In the genomic region with DNA sequence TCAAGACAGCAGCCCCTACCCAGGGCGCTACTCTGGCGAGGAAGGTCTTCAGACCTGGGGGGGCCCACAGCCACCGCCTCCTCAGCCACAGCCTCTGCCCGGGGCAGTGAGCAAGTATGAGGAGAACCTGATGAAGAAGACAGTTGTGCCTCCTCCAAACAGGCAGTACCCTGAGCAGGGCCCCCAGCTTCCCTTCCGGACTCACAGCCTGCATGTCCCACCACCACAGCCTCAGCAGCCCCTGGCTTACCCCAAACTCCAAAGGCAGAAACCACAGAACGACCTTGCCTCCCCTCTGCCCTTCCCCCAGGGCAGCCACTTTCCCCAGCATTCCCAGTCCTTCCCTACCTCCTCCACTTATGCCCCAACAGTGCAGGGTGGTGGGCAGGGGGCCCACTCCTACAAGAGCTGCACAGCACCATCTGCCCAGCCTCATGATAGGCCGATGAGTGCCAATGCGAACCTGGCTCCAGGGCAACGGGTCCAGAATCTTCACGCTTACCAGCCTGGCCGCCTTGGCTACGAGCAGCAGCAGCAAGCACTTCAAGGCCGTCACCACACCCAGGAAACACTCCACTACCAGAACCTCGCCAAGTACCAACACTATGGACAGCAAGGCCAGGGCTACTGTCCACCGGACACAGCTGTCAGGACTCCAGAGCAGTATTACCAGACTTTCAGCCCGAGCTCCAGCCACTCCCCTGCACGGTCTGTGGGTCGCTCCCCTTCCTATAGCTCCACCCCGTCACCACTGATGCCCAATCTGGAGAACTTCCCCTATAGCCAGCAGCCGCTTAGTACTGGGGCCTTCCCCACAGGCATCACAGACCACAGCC, we compare ENCODE assay signal across 8 mouse cellular contexts. TPM values are rescaled to one million over a fixed set of nuclear protein-coding genes. Genes with fewer than 3 reads are reported as not detected.
DNase-seq lines count a peak whose midpoint lies in the region; ATAC-seq lines count a peak whose summit lies in the region.

No protein-coding gene starts in this region.

- intact Hi-C loops in heart, postnatal 36 days (cut with DNase I), result no loop called here

- no peak overlapping the region for H3K4me3 ChIP-seq in heart, embryonic 10.5 days
- no peak overlapping the region for H3K4me3 ChIP-seq in forebrain, embryonic 15.5 days
- no peak overlapping the region for H3K4me3 ChIP-seq in limb, embryonic 15.5 days
- no peak overlapping the region for H3K4me3 ChIP-seq in kidney, embryonic 14.5 days (ENCODE audit: low read length)

- no peaks in the 10 kb centered on the region for H3K27me3 ChIP-seq in heart, embryonic 10.5 days (ENCODE audit: insufficient read depth, poor library complexity, severe bottlenecking)
- no peaks in the 10 kb centered on the region for H3K27me3 ChIP-seq in forebrain, embryonic 15.5 days
- H3K27me3 ChIP-seq in limb, embryonic 15.5 days, result no peaks in the 10 kb centered on the region
- H3K27me3 ChIP-seq in kidney, embryonic 14.5 days (ENCODE audit: control insufficient read depth, insufficient read depth, low read length), result no peaks in the 10 kb centered on the region

- H3K9ac ChIP-seq in forebrain, embryonic 15.5 days (replicated peaks), result peak overlapping the region; percentile 37; the same call in 1 of the 2 replicates
- H3K9ac ChIP-seq in limb, embryonic 15.5 days, result no peak overlapping the region
- no peak overlapping the region for H3K9ac ChIP-seq in kidney, embryonic 14.5 days (ENCODE audit: low read depth, low read length)

- peaks cover 59% of the 10 kb centered on the region for H3K36me3 ChIP-seq in heart, embryonic 10.5 days
- peaks cover 46% of the 10 kb centered on the region for H3K36me3 ChIP-seq in forebrain, embryonic 15.5 days
- peaks cover 55% of the 10 kb centered on the region for H3K36me3 ChIP-seq in limb, embryonic 15.5 days
- H3K36me3 ChIP-seq in kidney, embryonic 14.5 days (ENCODE audit: control insufficient read depth, insufficient read depth, low read length), result peaks cover 60% of the 10 kb centered on the region

- ATAC-seq in forebrain, embryonic 15.5 days (replicated peaks), result peak; percentile 58
- no peak for ATAC-seq in limb, embryonic 15.5 days (ENCODE audit: insufficient number of reproducible peaks, low FRiP score, low TSS enrichment, low read depth)
- no peak; the same call in 1 of the 2 replicates for ATAC-seq in kidney, embryonic 14.5 days (ENCODE audit: low FRiP score, low TSS enrichment)

- no peak overlapping the region for H3K4me2 ChIP-seq in forebrain, embryonic 15.5 days (replicated peaks)
- no peak overlapping the region for H3K4me2 ChIP-seq in limb, embryonic 15.5 days
- no peak overlapping the region for H3K4me2 ChIP-seq in kidney, embryonic 14.5 days (replicated peaks; ENCODE audit: low read depth, low read length)

- H3K4me1 ChIP-seq in heart, embryonic 10.5 days, result peaks cover 72% of the 10 kb centered on the region
- peaks cover 64% of the 10 kb centered on the region for H3K4me1 ChIP-seq in forebrain, embryonic 15.5 days
- peaks cover 56% of the 10 kb centered on the region for H3K4me1 ChIP-seq in limb, embryonic 15.5 days
- H3K4me1 ChIP-seq in kidney, embryonic 14.5 days (ENCODE audit: control insufficient read depth, insufficient read depth, low read length), result peaks cover 40% of the 10 kb centered on the region

- peak overlapping the region; percentile 59 for H3K27ac ChIP-seq in heart, embryonic 10.5 days
- peak overlapping the region; percentile 83 for H3K27ac ChIP-seq in forebrain, embryonic 15.5 days (replicated peaks)
- H3K27ac ChIP-seq in limb, embryonic 15.5 days, result peak overlapping the region; percentile 43; the same call in 1 of the 2 replicates
- H3K27ac ChIP-seq in kidney, embryonic 14.5 days (ENCODE audit: low read depth, low read length), result no peak overlapping the region

- WGBS in heart, embryonic 10.5 days, result 78% methylated on average over 20 of the region's 20 CpGs
- WGBS in forebrain, embryonic 15.5 days, result 66% methylated on average over 20 of the region's 20 CpGs
- WGBS in limb, embryonic 15.5 days, result 65% methylated on average over 20 of the region's 20 CpGs
- WGBS in kidney, embryonic 14.5 days, result 72% methylated on average over 20 of the region's 20 CpGs

- H3K9me3 ChIP-seq in heart, embryonic 10.5 days, result no peaks in the 10 kb centered on the region
- H3K9me3 ChIP-seq in forebrain, embryonic 15.5 days, result no peaks in the 10 kb centered on the region
- no peaks in the 10 kb centered on the region for H3K9me3 ChIP-seq in limb, embryonic 15.5 days
- H3K9me3 ChIP-seq in kidney, embryonic 14.5 days (ENCODE audit: control insufficient read depth, low read length), result no peaks in the 10 kb centered on the region

- no peak for DNase-seq in heart, embryonic 10.5 days (ENCODE audit: low spot score)
- no peak for DNase-seq in heart, postnatal 36 days
- peak; percentile 54 for DNase-seq in adrenal gland, postnatal 10 days
- peak; percentile 24 to 67 for DNase-seq in monocyte, adult 2 months (ENCODE audit: low read depth in 1 of 2, low spot score in 2 of 2)
- no peak for DNase-seq in yolk sac, embryonic 10.5 days (ENCODE audit: low spot score)

RNA-seq across cellular contexts. Expression of gene Srebf1, which starts 36.8 kb away (rescaled TPM):
- polyA plus RNA-seq in heart, embryonic 10.5 days (2016; fragmentation: Nextera tagmentation; extraction: Ambion mirVana), result 38.2 and 40.3 TPM in 2 replicates
- 10 to 100 TPM; 28.9 to 39.5 TPM for total RNA-seq in heart, postnatal 36 days (2021)
- 100 to 1,000 TPM; 126 to 185 TPM for total RNA-seq in adrenal gland, postnatal 10 days (2021)
- polyA plus RNA-seq in forebrain, embryonic 15.5 days (2015; fragmentation: Nextera tagmentation; extraction: Ambion mirVana), result 48.2 and 52.7 TPM in 2 replicates
- 66.5 and 70.3 TPM in 2 replicates for polyA plus RNA-seq in limb, embryonic 15.5 days (2015; fragmentation: Nextera tagmentation; extraction: Ambion mirVana)
- polyA plus RNA-seq in kidney, embryonic 14.5 days (2014; fragmentation: Nextera tagmentation; extraction: Ambion mirVana), result 58.8 and 60.1 TPM in 2 replicates

Comparison
In these comparisons a context has a peak if more than half of its experiments do, and no peak if none do; other contexts are left out.
1. DNase-seq: peak in adrenal gland, postnatal 10 days (single experiment) and monocyte, adult 2 months (2 of 2); none in heart, embryonic 10.5 days (single experiment), heart, postnatal 36 days (0 of 2) and yolk sac, embryonic 10.5 days (single experiment).